Mouse (Mus musculus): ENCODE data around the gene 1810062G17Rik.

DNA sequence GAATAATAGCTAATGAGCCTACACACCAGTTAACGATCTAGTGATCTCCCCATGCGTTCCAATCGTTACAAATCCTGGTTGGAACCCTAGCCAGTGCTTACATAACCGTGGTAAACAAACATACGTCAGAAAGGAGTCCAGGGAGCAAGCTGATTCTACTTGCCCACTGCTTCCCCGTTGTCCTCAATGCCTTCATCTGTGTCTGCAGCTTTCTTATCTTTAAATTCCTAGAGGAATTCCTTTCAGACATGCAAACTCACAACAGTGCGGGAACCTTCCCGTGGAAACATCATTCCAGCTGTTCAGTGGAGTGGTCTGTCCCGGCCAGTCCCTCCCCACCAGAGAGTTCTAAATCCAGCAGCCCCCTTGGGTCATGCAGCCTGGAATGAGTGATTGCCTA is 7.2 kb downstream of the 1810062G17Rik start:
- TF ChIP-seq POLR2A (IDR thresholded peaks at IDR 0.05; ENCODE audit: low read depth, low read length) (no peak), CTCF (IDR thresholded peaks at IDR 0.05; ENCODE audit: extremely low read depth, insufficient read length, insufficient replicate concordance, low read depth, low read length) (no peak)

Measured in small intestine, adult 2 months (tissue).